Mouse (Mus musculus) cortical plate, adult 2 months (tissue): ENCODE measurements around the gene Slc1a1.

Experiments used
- CTCF ChIP-seq: fragments of 200-500 bp; IDR thresholded peaks from 2 replicates; pipeline ENCODE4 v1.5.1; 2011; ENCODE audit warnings: mild to moderate bottlenecking, control low read depth, low read length; ENCODE audit not compliant: insufficient read depth; ENCODE audit errors: extremely low read depth
- POLR2A ChIP-seq: fragments of 200-500 bp; IDR thresholded peaks from 2 replicates; pipeline ENCODE4 v1.6.1; 2011; ENCODE audit warnings: mild to moderate bottlenecking, low read length, control low read depth; ENCODE audit not compliant: insufficient read depth; ENCODE audit errors: extremely low read depth

DNA sequence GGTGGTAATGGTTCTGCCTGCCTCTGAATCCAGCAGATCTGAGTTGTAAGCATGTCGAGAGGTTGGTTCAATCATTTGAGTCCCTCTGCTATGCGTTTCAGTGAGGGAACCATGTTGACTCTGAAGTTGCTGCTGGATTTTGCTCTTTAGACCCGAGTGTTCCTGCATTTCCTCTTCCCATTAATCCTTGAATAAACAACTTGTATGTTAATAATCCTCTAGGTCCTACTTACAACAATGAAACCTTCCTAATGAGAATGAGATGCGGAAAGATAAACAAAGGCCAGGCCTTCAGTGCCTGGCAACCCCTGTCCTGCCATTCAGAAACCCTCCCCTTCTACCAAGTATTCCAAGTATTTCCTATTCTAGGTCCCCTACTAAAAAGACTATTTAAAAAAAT, 81.6 kb downstream of the Slc1a1 start:
- TF ChIP-seq POLR2A, result no peak
- no peak for TF ChIP-seq CTCF
